Mouse (Mus musculus) WW6 (cell line): ENCODE results near the gene Nfkb1.

ENCODE experiments used
- DNase-seq: peaks from one replicate; pipeline ENCODE4 v3.0.0-alpha.2; 2013; ENCODE audit warnings: low read depth, low spot score

Nfkb1 gene

GRCm38 (mm10) chr3:135546212-135546923 lies 145.0 kb downstream of the Nfkb1 start:
- peak; percentile 73 for DNase-seq
